Mouse (Mus musculus): ENCODE results near the gene Gtpbp3. TPM values are rescaled to one million over a fixed set of nuclear protein-coding genes. Genes with fewer than 3 reads are reported as not detected.

Gene Gtpbp3
- polyA plus RNA-seq, 1 experiment = 56.8 TPM

GRCm38 (mm10) chr8:71472601-71473386 lies 15.1 kb upstream of the Gtpbp3 start:
- WGBS = 97% methylated on average over 8 of the region's 8 CpGs
- Histone ChIP-seq H3K4me3 (ENCODE audit: control insufficient read depth, insufficient read depth, low read length) (no peak overlapping the region), H3K4me1 (replicated peaks; ENCODE audit: control insufficient read depth, insufficient read depth, low read length) (peaks cover 30% of the 10 kb centered on the region), H3K27me3 (ENCODE audit: control insufficient read depth, insufficient read depth, low read length) (no peaks in the 10 kb centered on the region), H3K36me3 (ENCODE audit: control insufficient read depth, insufficient read depth, low read length) (peaks cover 19% of the 10 kb centered on the region), H3K27ac (ENCODE audit: control insufficient read depth, insufficient read depth, low read length) (no peak overlapping the region)
- no peak for DNase-seq
- TF ChIP-seq POLR2A (IDR thresholded peaks at IDR 0.05; ENCODE audit: control insufficient read depth, extremely low read depth, insufficient read depth, low read length, poor library complexity) (no peak), CTCF (IDR thresholded peaks at IDR 0.05; ENCODE audit: borderline replicate concordance, control insufficient read depth, extremely low read depth, insufficient read depth, low read length, poor library complexity) (no peak)

DNA sequence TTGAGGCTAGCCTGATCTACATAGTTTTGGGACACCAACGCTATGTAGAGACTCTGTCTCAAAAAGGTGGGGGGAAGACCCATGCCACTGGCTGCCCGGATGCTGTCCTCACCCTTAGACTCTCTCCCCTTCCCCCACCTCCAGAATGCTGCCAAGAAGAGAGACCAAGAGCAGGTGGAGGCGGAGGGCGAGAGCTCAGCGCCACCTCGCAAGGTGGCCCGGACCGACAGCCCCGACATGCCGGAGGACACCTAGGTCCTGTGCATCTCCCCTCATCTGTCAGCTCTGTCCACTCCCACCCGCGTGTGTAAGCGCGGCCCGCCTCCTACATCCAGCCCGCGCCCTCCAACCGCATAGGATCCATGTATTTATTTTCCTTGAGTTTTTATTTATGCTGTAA lies 13.6 kb upstream of the Gtpbp3 start:
- TF ChIP-seq CTCF (IDR thresholded peaks at IDR 0.05; ENCODE audit: borderline replicate concordance, control insufficient read depth, extremely low read depth, insufficient read depth, low read length, poor library complexity) (no peak), POLR2A (IDR thresholded peaks at IDR 0.05; ENCODE audit: control insufficient read depth, extremely low read depth, insufficient read depth, low read length, poor library complexity) (no peak)
- Histone ChIP-seq H3K4me3 (ENCODE audit: control insufficient read depth, insufficient read depth, low read length) (no peak overlapping the region), H3K27ac (ENCODE audit: control insufficient read depth, insufficient read depth, low read length) (no peak overlapping the region), H3K36me3 (ENCODE audit: control insufficient read depth, insufficient read depth, low read length) (peaks cover 19% of the 10 kb centered on the region), H3K27me3 (ENCODE audit: control insufficient read depth, insufficient read depth, low read length) (no peaks in the 10 kb centered on the region), H3K4me1 (replicated peaks; ENCODE audit: control insufficient read depth, insufficient read depth, low read length) (peaks cover 30% of the 10 kb centered on the region)
- no peak for DNase-seq
- WGBS = 98% methylated on average over 18 of the region's 18 CpGs

DNA sequence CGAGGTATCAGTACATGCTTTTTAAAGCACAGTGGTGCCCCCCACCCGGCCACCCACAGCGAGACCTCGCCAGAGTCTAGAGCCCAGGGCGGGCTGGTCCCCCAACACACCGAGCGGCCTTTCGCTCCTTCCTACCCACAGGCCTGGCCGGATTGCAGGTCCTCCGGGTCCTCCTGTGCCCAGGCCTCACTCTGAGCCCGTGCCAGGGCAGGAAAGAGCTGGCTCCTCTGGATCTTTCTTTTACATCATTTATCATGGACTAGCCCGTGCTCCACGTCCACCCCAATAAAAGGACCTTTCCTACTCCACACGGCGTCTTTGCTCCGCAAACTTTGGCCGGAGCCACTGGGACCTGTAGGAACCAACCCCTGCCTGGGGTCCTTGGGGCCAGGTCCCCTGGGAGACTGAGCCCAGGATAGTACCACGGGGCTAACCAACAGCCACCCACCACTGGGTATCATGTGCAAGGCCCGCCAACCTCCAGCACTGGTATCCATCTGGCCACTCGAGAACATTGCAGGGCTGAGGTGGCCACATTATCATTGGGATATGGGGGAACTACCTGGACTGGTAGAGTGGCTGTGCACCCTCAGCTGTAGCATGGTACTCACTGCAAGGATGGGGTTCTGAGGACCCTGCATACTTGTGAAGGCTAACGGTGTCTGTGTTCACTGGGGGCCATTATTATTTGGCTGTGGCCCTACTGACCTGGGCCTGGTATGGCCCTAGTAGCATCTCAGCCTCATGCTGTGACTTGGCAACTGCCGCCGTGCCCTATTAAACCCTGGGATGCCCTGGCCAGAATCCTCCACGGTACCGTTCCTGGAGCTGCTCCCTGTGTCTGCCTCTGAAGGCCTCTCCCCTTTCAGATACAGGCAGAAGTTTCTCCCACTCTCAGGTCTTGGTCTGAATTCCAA lies 12.9 kb upstream of the Gtpbp3 start:
- H3K27ac ChIP-seq (ENCODE audit: control insufficient read depth, insufficient read depth, low read length) = no peak overlapping the region
- no peak for DNase-seq
- peaks cover 24% of the 10 kb centered on the region for H3K4me1 ChIP-seq (replicated peaks; ENCODE audit: control insufficient read depth, insufficient read depth, low read length)
- H3K36me3 ChIP-seq (ENCODE audit: control insufficient read depth, insufficient read depth, low read length) = peaks cover 19% of the 10 kb centered on the region
- H3K4me3 ChIP-seq (ENCODE audit: control insufficient read depth, insufficient read depth, low read length) = no peak overlapping the region
- no peaks in the 10 kb centered on the region for H3K27me3 ChIP-seq (ENCODE audit: control insufficient read depth, insufficient read depth, low read length)
- 96% methylated on average over 25 of the region's 25 CpGs for WGBS
- TF ChIP-seq POLR2A (IDR thresholded peaks at IDR 0.05; ENCODE audit: control insufficient read depth, extremely low read depth, insufficient read depth, low read length, poor library complexity) = no peak
- TF ChIP-seq CTCF (IDR thresholded peaks at IDR 0.05; ENCODE audit: borderline replicate concordance, control insufficient read depth, extremely low read depth, insufficient read depth, low read length, poor library complexity) = no peak

DNA sequence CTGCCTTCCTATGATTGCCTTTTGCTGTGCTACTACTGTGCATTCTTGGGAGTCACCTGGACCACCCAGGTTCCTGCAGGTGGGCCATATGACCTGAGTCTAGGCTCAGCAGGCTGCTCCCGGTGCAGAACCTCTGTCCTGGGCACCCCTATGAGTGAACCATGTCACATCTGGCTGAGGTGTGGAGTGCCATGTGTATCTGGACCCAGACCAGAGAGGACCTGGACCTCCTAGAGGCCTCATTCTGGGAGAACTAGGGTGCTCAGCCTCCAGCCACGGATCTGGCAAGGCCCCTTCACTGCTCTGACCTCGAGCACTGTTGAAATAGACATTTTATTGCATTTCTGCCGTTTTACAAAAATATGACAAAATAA lies 12.2 kb upstream of the Gtpbp3 start:
- 40% methylated on average over 4 of the region's 4 CpGs for WGBS
- TF ChIP-seq CTCF (IDR thresholded peaks at IDR 0.05; ENCODE audit: borderline replicate concordance, control insufficient read depth, extremely low read depth, insufficient read depth, low read length, poor library complexity) (no peak), POLR2A (IDR thresholded peaks at IDR 0.05; ENCODE audit: control insufficient read depth, extremely low read depth, insufficient read depth, low read length, poor library complexity) (no peak)
- peaks cover 19% of the 10 kb centered on the region for H3K36me3 ChIP-seq (ENCODE audit: control insufficient read depth, insufficient read depth, low read length)
- no peak overlapping the region for H3K27ac ChIP-seq (ENCODE audit: control insufficient read depth, insufficient read depth, low read length)
- H3K27me3 ChIP-seq (ENCODE audit: control insufficient read depth, insufficient read depth, low read length) = no peaks in the 10 kb centered on the region
- H3K4me1 ChIP-seq (replicated peaks; ENCODE audit: control insufficient read depth, insufficient read depth, low read length) = peaks cover 17% of the 10 kb centered on the region
- H3K4me3 ChIP-seq (ENCODE audit: control insufficient read depth, insufficient read depth, low read length) = peak overlapping the region; percentile 70; the same call in 1 of the 2 replicates
- no peak for DNase-seq

GRCm38 (mm10) chr8:71476099-71476940 lies 11.6 kb upstream of the Gtpbp3 start:
- Histone ChIP-seq H3K27ac (ENCODE audit: control insufficient read depth, insufficient read depth, low read length) (no peak overlapping the region), H3K4me1 (replicated peaks; ENCODE audit: control insufficient read depth, insufficient read depth, low read length) (peaks cover 15% of the 10 kb centered on the region), H3K4me3 (ENCODE audit: control insufficient read depth, insufficient read depth, low read length) (peak overlapping the region; percentile 70), H3K27me3 (ENCODE audit: control insufficient read depth, insufficient read depth, low read length) (no peaks in the 10 kb centered on the region), H3K36me3 (ENCODE audit: control insufficient read depth, insufficient read depth, low read length) (peaks cover 19% of the 10 kb centered on the region)
- 1% methylated on average over 113 of the region's 121 CpGs for WGBS
- TF ChIP-seq POLR2A (IDR thresholded peaks at IDR 0.05; ENCODE audit: control insufficient read depth, extremely low read depth, insufficient read depth, low read length, poor library complexity) (no peak), CTCF (IDR thresholded peaks at IDR 0.05; ENCODE audit: borderline replicate concordance, control insufficient read depth, extremely low read depth, insufficient read depth, low read length, poor library complexity) (peak; percentile 43; the same call in 1 of the 2 replicates)
- DNase-seq = peak; percentile 78
